Mouse (Mus musculus): ENCODE data around the gene 2310030G06Rik.
A peak's percentile ranks its signal among the peaks of the same experiment; 100 is the strongest.

The 2310030G06Rik gene

DNA sequence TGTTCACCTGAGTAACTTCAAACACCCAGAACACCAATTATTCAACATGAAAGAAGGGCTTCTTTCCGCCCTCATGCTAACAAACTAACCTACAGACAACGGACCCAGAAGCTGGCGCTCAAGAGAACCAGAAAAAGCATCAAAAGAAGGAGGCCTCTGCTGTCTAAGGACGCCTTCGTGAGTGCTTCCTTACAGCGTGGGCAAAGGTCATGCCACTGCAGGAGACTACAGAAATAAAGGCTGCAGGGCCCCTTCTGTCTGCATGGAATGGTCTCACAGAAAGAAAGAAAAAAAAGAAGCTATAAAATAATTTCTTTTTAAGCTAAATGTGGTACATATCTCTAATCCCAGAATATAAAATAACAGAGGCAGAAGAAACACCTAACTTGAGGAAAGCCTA lies 41.4 kb downstream of the 2310030G06Rik start:
- DNase-seq (ENCODE audit: extremely low read depth, low read depth), result no peak

DNA sequence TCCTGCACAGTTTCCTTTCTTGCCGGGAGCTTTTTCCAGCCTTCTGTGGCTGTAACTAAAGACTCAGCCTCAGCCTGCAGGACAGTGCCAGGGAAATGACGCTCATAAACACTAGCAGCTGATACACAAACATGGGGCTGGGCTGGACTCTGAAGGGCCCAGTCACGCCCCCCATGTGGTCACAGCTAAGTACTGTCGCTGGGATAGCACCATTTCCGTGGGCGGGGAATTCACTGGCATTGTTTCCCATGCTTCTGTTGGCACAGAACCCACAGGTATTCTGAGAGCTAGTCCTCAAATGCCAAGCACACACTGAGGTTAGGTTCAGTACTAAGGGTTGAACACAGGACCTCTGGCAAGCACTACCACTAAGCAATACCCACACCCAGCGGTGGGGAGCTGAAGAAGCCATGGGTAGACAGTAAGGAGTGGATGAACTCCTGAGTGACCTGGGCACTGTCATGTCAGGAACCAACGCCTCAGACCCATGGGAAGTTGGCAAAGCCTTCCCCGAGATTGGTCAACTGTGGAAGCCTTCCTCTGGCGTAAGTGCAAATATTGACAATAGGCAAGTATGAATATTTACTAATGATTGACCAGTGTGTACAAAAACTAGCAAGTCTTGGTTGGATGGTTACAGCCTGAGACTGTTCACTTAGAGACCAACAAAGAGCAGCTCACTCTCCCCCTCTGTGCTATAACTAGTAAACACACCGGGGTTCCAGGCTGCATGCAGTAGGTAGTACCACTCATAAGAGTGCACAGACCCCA lies 45.2 kb downstream of the 2310030G06Rik start:
- DNase-seq (ENCODE audit: extremely low read depth, low read depth), result no peak

DNA sequence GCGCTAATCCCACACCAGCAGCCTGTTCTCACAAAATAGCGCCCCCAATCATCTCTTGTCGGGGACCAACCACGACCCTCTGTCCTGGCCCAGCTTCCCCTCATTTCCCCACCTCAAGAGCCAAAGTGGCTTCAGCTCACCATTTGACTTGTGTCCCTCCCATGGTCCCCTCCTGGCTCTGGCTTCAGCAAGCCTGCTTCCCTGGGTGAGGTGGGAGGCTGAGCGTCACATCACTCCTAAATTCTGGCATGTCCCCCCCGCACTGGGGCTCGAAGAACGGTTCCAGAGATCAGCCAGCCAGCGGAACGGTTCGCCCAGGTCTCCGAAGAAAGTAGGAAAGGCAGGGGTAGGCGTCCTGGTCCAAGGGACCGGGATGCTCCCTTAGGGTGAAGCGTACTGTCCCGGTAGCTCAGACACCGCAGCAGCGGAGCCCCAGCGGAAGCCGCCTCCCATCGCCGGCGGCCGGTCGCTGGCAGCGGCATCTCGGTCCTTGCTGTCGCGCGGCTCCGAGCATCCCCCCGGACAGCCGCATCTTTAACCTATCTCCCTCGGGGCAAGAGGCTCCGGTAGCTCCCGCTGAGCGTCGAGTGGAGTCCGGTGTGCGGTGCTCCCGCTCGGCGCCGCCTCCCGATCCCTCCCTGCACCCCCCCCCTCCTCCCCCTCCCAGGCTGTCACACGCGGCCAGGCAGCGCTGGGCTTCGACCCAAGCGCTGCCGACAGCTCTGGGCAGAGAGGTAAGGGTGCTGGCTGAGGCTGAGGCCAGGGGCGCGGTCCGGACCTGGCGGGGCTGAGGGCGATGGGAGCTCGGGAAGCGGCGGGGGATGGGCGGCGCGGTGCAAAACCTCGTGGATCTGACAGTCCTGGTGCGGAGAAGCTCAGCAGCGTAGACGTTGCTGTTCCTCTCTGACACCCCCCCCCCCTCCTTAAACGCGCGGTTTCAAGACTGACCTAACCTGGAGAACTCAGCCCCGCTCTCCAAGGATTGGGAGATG lies 47.6 kb downstream of the 2310030G06Rik start:
- no peak for DNase-seq (ENCODE audit: extremely low read depth, low read depth)

DNA sequence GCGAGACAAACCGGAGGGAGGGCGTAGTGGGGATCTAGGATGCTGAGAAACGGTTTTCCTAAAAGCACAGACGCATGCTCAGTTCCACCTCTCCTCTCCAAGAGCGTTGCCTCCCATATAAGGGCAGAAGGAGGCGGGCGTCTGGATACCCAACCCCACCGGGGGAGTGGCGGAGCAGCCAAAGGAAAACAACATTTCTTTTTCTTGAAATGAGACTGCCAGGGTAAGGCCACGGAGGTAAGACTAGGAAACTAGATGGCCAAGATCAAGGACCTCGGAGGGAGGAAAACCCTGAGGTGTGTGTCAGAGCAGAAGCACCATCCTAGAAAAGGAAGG lies 48.7 kb downstream of the 2310030G06Rik start:
- DNase-seq (ENCODE audit: extremely low read depth, low read depth), result peak; percentile 68

DNA sequence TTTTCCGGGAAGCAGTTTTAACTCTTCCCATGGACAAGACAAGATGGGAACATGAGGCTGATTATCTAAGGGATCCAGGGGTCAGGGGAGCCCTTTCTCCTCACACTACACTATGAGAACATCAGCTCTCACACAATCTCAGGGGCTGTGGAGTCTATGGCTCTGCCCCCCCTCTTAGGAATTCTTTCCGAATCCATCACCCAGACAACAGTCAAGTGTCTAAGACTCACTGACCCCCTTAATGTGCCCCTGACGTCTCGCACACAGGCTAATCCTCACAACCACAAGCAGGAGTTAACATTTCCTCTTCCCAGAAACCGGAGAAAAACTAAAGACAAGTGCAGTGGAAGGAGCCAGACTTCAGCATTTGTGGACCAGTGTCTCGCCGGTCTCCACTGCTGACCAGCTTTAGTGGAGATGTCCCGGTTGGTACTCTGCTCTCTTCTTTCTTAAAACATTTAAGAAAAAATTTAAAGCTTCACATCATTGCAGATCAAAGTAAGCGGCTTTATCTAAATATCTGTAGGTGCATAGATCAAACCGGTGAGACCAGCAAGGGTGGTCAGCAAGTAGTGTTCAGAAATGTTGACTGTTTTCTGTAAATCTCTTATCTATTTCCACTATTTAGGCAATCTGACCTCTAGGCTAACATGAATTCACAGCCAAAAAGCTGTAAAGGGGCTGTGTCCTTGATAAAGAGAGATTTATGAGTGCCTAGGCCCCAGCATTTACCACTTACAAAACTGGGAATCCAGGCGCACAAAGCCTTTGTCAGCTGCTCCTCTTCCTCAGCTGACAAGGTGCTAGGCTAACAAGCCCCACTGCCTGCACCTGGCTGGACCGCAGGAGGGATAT lies 49.3 kb downstream of the 2310030G06Rik start:
- DNase-seq (ENCODE audit: extremely low read depth, low read depth), result no peak

DNA sequence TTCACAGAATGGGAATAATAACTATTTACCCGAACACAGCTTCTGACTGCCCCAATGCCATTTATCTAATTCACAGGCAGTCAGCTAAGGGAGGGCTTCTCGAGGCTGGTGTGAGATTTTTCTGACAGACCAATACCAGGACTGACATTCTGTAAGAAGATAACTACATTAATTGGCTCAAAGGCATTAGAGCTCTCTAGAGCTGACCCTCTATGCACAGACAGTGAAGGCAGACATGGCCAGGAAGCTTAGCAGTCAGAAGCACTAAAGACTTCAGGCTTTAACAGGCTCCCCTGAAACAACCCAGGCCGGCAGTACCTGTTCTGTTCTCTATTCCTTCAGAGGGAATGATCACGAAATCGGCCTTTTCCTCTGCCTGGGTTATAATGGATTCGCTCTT lies 51.2 kb downstream of the 2310030G06Rik start:
- DNase-seq (ENCODE audit: extremely low read depth, low read depth), result no peak

DNA sequence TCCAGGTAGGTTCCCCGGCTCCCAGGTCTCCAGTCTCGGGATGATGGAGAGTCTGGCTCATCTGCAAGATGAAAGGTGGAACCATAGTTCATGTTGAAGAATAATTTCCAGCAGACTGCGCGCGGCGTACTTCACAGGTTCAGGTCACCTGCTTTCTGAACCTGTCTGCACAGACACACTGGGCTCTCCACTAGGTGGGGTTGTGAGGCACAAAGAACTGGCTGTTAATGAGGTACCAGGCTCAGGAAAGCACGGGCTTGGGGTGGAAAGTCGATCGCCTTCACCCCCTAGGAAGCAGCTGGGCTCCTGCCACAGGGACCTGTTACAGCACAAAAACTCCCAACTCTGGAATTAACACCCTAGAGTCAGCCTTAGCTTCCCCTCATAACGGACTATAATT lies 52.7 kb downstream of the 2310030G06Rik start:
- DNase-seq (ENCODE audit: extremely low read depth, low read depth), result no peak

DNA sequence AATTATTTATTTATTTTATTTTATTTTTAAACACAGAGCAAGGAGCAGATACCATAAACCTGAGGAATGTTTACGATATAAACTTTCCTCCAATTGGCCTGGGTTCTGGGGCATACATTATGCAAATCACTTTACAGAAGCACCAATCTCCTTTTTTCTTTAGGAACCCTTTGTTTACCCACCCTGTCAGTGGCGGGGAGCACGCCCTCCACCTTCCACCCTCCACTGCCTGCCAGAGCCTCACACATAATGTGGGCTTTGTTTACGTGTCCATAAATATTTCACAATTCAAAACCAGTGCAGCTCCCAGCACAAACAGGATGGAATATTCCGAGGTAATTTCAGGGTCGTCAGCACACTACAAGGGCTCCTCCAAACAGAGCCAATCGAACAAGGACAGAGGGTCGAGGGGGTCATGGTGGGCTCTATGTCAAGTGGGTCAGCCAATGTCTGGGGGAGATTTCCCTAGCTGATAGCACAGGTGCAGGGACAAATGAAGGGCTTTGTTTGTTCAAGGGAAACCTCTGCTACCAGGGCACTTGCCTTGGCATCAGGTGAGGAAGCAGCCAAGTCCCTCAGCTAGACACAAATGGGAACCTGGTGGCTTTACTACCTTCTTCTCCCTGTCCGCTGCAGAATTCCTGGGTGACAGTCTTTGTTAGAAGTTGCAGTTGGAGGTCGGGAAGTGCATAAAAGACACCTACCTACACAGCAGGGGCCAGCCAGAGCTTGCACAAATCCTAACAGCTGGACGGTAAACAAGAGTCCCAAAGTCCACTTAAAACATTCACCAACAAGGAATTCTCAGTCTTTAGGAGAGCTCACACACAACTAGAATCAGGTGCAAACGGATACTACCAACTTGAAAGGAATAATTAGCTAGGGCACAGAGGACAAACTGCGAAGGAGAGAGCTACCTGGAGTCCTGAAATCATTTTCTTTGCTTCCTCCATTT lies 53.4 kb downstream of the 2310030G06Rik start:
- DNase-seq (ENCODE audit: extremely low read depth, low read depth), result no peak

Data from MEL-GATA-1-ER (cell line).